Mouse (Mus musculus) stomach, embryonic 16.5 days (tissue): ENCODE results near the gene Tekt3. TPM values are rescaled to one million over a fixed set of nuclear protein-coding genes. Genes with fewer than 3 reads are reported as not detected.
A peak's percentile ranks its signal among the peaks of the same experiment; 100 is the strongest.

Source experiments
- ATAC-seq: fragments of 200-750 bp; cut with Nextera tagmentation; 2 replicates; pipeline ENCODE4 v1.8.0; 2017; ENCODE audit warnings: moderate number of reproducible peaks, moderate TSS enrichment; ENCODE audit not compliant: insufficient read depth, low FRiP score
- H3K27ac ChIP-seq: fragments of 300-500 bp; sonication (generic); 2 replicates; pipeline ENCODE4 v1.5.1; 2014; ENCODE audit warnings: low read length
- H3K27me3 ChIP-seq: fragments of 300-500 bp; sonication (generic); 2 replicates; pipeline ENCODE4 v1.6.1; 2014; ENCODE audit warnings: low read length, control low read depth, mixed read lengths; ENCODE audit not compliant: control insufficient read depth, insufficient read depth
- H3K36me3 ChIP-seq: fragments of 300-500 bp; sonication (generic); 2 replicates; pipeline ENCODE4 v1.6.1; 2014; ENCODE audit warnings: low read length; ENCODE audit not compliant: control insufficient read depth, insufficient read depth
- H3K4me1 ChIP-seq: fragments of 300-500 bp; sonication (generic); 2 replicates; pipeline ENCODE4 v1.6.1; 2014; ENCODE audit warnings: low read length, control low read depth, mixed read lengths; ENCODE audit not compliant: control insufficient read depth, insufficient read depth
- H3K4me2 ChIP-seq: fragments of 300-500 bp; sonication (generic); 2 replicates; pipeline ENCODE4 v1.6.1; 2014; ENCODE audit warnings: low read depth, low read length, mixed read lengths
- H3K4me3 ChIP-seq: fragments of 300-500 bp; sonication (generic); replicated peaks from 2 replicates; pipeline ENCODE4 v1.5.1; 2014; ENCODE audit warnings: mild to moderate bottlenecking, low read length
- H3K9ac ChIP-seq: fragments of 300-500 bp; sonication (generic); 2 replicates; pipeline ENCODE4 v1.6.1; 2014; ENCODE audit warnings: low read length
- H3K9me3 ChIP-seq: fragments of 300-500 bp; sonication (generic); replicated peaks from 2 replicates; pipeline ENCODE4 v1.6.1; 2016; ENCODE audit warnings: low read length, control low read depth; ENCODE audit not compliant: control insufficient read depth
- WGBS: fragments of 180-500 bp; shearing (Covaris S2); extraction: QIAGEN DNeasy Blood & Tissue Kit; methylation state at CpG from one replicate; pipeline ENCODE4 v1.1.7; 2014; 5-methylcytosine and 5-hydroxymethylcytosine counted together
- polyA plus RNA-seq: library from polyadenylated mRNA; unstranded; fragments of >200 nt; fragmentation: Nextera tagmentation; extraction: Ambion mirVana; gene quantifications from 2 replicates; pipeline ENCODE4 v1.2.1, GENCODE M21; 2015

Gene Tekt3
- polyA plus RNA-seq, 1 experiment from 2014 or later = not detected

DNA sequence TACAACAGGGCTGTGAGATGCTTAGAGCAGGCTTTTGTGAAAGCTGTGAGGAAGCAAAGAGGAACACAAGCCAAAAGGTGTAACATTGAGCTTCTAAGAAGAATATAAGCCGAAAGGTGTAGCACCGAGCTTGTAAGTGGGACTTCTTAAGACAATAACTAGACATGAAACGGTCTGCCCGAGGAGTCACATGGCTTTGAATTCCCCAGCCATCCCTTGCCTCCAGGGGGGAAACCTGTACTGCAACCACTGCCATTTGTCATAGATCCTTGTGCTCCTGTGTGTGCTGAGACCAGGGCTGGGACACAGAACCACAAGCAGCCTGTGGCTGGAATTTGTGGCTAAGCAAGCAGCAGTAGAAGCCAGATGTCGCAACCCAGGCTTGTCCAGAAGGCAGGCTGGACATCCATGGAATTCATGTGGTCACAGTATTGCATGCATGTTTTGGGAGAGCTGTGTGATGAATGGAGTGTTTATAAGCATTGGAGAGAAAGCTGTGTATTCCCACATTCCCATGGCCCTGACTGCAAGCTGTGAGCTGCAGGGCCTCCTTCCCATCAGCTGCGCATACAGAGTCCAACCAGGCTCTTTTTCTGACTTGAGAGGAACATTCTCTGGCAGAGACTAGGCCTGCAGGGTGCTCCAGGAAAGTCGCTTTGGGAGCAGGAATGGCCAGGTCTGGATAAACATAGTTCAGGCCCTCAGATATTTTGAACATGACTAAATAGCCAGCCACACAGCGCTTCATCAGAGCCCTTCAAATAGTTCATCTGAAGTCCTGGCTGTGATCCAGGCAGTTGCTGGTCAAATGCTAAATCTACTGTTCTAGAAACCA lies 53.6 kb downstream of the Tekt3 start:
- peak overlapping the region; percentile 73 for H3K27ac ChIP-seq
- H3K4me3 ChIP-seq = no peak overlapping the region
- H3K9ac ChIP-seq = no peak overlapping the region
- H3K36me3 ChIP-seq = no peaks in the 10 kb centered on the region
- H3K4me1 ChIP-seq = peaks cover 9% of the 10 kb centered on the region; the same call in 1 of the 2 replicates
- peak; percentile 58; the same call in 1 of the 2 replicates for ATAC-seq
- no peak overlapping the region for H3K4me2 ChIP-seq
- H3K9me3 ChIP-seq = no peaks in the 10 kb centered on the region
- H3K27me3 ChIP-seq = no peaks in the 10 kb centered on the region
- 62% methylated on average over 8 of the region's 8 CpGs for WGBS

DNA sequence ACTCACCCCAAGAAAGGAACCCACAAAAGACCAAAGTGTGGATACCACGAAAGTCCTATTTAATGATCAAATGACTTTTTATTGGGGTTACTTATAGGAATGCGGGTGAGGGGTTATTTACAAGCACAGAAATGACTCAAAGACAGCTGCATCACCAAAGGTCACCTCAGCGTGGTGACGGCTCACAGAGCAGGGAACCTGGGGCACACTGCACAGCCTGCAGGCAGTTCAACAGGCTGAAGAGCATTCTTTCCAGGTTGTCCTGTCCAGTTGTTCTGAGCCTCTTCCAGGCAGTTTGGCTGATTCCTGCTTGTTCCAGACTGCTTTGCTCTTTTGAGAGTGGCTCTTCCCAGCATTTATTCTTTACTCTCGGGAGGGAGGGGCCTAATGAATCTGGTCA lies 55.2 kb downstream of the Tekt3 start:
- Histone ChIP-seq H3K27me3 (no peaks in the 10 kb centered on the region), H3K4me2 (no peak overlapping the region), H3K4me3 (no peak overlapping the region), H3K9me3 (no peaks in the 10 kb centered on the region), H3K27ac (no peak overlapping the region), H3K9ac (no peak overlapping the region), H3K36me3 (no peaks in the 10 kb centered on the region), H3K4me1 (peaks cover 9% of the 10 kb centered on the region; the same call in 1 of the 2 replicates)
- 88% methylated on average over 5 of the region's 5 CpGs for WGBS
- no peak for ATAC-seq

DNA sequence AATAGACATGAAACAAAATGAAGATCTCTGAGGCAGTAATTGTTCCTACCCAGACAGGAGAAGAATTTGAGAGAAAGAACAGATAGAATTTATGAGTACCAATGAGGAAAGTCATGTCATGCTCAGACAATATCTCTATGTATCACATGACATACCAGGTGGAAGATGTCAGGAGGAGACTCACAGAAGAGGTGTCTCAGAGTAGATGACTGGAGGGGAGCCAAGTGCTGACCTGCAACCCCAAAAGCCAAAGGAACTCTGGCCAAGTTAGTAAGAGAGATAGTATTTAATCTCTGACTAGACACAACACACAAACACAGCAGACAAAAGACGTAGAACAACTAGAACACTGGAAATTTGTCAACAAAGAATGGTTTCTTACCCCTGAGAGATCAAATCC lies 55.8 kb downstream of the Tekt3 start:
- ATAC-seq = no peak
- H3K27me3 ChIP-seq = no peaks in the 10 kb centered on the region
- 37% methylated on average over 1 of the region's 1 CpGs for WGBS
- H3K9me3 ChIP-seq = no peaks in the 10 kb centered on the region
- H3K27ac ChIP-seq = no peak overlapping the region
- H3K9ac ChIP-seq = no peak overlapping the region
- H3K4me3 ChIP-seq = no peak overlapping the region
- no peaks in the 10 kb centered on the region for H3K36me3 ChIP-seq
- H3K4me1 ChIP-seq = peaks cover 9% of the 10 kb centered on the region; the same call in 1 of the 2 replicates
- no peak overlapping the region for H3K4me2 ChIP-seq

DNA sequence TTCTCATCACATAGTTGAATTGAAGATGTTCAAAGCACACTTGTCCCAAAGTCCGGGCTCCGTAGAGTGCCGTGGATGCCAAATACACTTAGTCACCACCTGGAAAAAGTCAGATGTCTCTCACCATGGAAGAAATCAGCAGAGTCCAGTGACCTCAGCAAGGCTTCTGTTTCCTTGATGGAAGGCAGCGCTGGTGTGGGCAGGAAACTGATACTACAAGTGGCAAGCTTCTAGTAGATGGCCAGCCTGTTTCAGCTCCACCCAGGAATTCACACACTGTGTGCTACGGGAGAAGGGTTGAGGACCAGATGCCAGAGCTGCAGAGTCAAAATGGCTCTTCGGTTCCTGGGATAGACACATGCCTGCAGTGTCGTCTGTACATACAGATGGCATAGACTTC lies 58.3 kb downstream of the Tekt3 start:
- no peak for ATAC-seq
- no peak overlapping the region for H3K27ac ChIP-seq
- no peak overlapping the region for H3K4me2 ChIP-seq
- no peaks in the 10 kb centered on the region for H3K27me3 ChIP-seq
- peaks cover 9% of the 10 kb centered on the region; the same call in 1 of the 2 replicates for H3K4me1 ChIP-seq
- no peaks in the 10 kb centered on the region for H3K9me3 ChIP-seq
- H3K36me3 ChIP-seq = no peaks in the 10 kb centered on the region
- no peak overlapping the region for H3K9ac ChIP-seq
- no peak overlapping the region for H3K4me3 ChIP-seq
- WGBS = 75% methylated on average over 7 of the region's 7 CpGs

DNA sequence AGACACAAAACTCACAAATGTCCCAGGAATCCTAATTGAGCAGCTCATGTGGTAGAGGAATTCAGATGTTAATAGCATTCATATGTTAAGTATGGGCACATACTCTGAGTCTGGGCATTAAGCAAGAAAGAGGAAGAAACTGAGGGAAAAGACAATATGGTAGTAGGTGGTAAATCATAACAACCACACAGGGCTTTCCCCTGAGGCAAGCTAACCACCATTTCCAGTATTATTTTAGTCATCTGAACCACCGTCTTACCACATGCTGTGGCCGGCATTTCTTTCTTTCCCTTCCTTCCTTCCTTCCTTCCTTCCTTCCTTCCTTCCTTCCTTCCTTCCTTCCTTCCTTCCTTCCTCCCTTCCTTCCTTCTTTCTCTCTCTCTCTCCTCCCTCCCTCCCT lies 60.8 kb downstream of the Tekt3 start:
- no peaks in the 10 kb centered on the region for H3K27me3 ChIP-seq
- WGBS = 84% methylated on average over 2 of the region's 2 CpGs
- H3K4me1 ChIP-seq = no peaks in the 10 kb centered on the region
- no peak overlapping the region for H3K27ac ChIP-seq
- no peak overlapping the region for H3K4me3 ChIP-seq
- ATAC-seq = no peak
- H3K9me3 ChIP-seq = no peaks in the 10 kb centered on the region
- no peaks in the 10 kb centered on the region for H3K36me3 ChIP-seq
- no peak overlapping the region for H3K4me2 ChIP-seq
- no peak overlapping the region for H3K9ac ChIP-seq

DNA sequence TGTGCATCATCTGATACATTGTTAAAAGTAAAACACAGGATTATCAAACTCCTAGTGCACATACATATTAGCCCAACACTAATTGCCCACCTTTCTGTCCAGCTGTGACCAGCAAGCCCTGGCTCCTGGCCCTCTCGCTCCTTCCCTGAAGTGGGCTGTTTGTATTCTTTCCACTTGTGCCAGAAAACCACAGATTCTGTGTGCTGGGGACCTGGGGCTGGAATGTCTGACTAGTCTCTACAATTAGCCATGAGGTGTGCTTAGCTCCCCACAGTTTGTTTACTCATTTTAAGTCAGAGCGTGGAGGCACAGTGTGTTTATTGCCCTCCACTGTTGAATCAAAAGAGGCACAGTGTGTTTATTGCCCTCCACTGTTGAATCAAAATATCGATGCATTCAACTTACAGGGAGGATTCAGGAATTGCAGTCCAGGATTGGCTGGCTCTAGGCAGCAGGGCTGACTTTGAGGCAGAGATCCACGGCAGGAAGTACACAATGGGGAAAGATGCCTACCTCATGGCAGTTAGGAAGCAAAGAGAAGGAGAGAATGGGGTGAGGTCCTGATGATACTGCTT lies 61.4 kb downstream of the Tekt3 start:
- Histone ChIP-seq H3K27ac (no peak overlapping the region), H3K36me3 (no peaks in the 10 kb centered on the region), H3K9me3 (no peaks in the 10 kb centered on the region), H3K9ac (no peak overlapping the region), H3K4me3 (no peak overlapping the region), H3K4me2 (no peak overlapping the region), H3K4me1 (no peaks in the 10 kb centered on the region), H3K27me3 (no peaks in the 10 kb centered on the region)
- 57% methylated on average over 4 of the region's 4 CpGs for WGBS
- no peak for ATAC-seq

DNA sequence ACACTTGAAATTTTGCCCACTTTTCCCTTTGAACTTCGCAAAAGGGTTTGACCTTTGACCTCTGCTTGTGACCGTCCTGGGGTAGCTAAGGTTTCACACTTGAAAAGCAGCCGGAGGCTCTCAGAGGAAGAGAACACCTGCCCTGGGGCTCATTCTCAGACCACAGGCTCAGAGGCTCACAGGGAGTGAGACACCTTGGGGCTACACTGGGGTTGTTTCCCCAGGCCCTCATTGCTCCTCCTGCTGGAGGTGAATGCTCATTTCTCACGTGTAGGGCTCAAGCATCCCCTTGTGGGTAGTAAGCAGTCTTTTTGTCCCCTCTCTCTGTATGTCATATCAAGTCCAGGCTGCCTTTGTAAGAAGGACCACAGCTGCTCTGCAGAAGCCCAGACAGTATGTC lies 62.9 kb downstream of the Tekt3 start:
- Histone ChIP-seq H3K36me3 (no peaks in the 10 kb centered on the region), H3K9me3 (no peaks in the 10 kb centered on the region), H3K4me1 (no peaks in the 10 kb centered on the region), H3K27me3 (no peaks in the 10 kb centered on the region), H3K4me2 (no peak overlapping the region), H3K9ac (no peak overlapping the region), H3K27ac (no peak overlapping the region), H3K4me3 (no peak overlapping the region)
- WGBS = 20% methylated on average over 4 of the region's 4 CpGs
- ATAC-seq = no peak

DNA sequence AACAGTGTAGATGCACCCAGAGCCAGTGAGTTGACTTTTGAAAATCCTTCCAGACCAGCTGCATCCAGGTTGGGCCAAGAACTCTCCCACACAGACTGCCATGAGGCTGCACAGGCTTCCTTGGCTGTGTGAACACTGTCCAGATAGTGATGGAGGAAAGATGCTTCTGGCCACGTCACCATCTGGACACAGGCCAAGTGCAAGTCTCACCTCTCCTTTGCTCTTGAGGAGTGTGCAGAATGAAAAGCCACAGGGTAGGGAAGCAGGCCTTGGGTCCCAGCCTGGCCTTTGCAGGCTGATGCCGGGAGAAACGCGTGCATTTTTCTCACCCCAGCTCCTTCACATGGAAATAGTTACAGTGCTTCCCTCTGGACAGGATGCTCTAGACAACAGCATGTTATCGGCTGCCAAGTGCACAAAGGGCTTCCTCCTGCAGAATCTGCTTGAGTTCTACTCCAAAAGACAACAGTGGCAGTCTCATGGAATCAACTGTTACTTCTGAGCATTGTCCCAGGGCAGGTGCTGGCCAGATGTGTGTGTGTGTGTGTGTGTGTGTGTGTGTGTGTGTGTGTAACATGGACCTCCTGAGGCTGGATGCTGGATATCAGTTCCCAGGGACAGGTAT lies 64.5 kb downstream of the Tekt3 start:
- Histone ChIP-seq H3K4me2 (no peak overlapping the region), H3K27me3 (no peaks in the 10 kb centered on the region), H3K4me3 (no peak overlapping the region), H3K9ac (no peak overlapping the region), H3K36me3 (no peaks in the 10 kb centered on the region), H3K4me1 (peaks cover 12% of the 10 kb centered on the region), H3K27ac (peak overlapping the region; percentile 39; the same call in 1 of the 2 replicates), H3K9me3 (no peaks in the 10 kb centered on the region)
- ATAC-seq = peak; percentile 59; the same call in 1 of the 2 replicates
- WGBS = 44% methylated on average over 5 of the region's 5 CpGs

DNA sequence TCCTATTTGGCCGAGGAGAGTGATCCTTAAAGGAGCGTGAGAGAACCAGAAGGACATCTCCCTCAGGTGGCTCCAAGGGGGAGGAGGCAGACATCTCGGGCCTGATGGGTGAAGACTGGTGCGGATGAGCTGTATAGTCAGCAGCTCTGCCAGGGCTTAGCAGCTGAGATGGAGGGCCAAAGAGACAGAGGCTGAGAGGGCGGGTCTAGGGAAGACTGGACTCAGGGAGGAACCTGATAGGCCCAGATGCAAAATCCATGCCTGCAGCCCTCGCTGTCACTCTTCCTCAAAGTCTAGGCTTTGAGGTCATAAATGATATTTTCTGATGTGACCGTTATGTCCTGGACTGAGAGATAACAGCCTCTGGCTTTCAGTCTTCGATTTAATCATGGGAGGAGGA lies 65.5 kb downstream of the Tekt3 start:
- no peak for ATAC-seq
- Histone ChIP-seq H3K9me3 (no peaks in the 10 kb centered on the region), H3K9ac (no peak overlapping the region), H3K36me3 (no peaks in the 10 kb centered on the region), H3K4me1 (peaks cover 13% of the 10 kb centered on the region), H3K27ac (no peak overlapping the region), H3K27me3 (peaks cover 2% of the 10 kb centered on the region; the same call in 1 of the 2 replicates), H3K4me3 (no peak overlapping the region), H3K4me2 (no peak overlapping the region)
- WGBS = 75% methylated on average over 8 of the region's 8 CpGs
